Mouse (Mus musculus) A20 (cell line): ENCODE measurements around the gene Psrc1.

Experiments
- DNase-seq: peaks from one replicate; pipeline ENCODE4 v3.0.0-alpha.2; 2011; ENCODE audit warnings: low read depth, low spot score

Psrc1 gene

DNA sequence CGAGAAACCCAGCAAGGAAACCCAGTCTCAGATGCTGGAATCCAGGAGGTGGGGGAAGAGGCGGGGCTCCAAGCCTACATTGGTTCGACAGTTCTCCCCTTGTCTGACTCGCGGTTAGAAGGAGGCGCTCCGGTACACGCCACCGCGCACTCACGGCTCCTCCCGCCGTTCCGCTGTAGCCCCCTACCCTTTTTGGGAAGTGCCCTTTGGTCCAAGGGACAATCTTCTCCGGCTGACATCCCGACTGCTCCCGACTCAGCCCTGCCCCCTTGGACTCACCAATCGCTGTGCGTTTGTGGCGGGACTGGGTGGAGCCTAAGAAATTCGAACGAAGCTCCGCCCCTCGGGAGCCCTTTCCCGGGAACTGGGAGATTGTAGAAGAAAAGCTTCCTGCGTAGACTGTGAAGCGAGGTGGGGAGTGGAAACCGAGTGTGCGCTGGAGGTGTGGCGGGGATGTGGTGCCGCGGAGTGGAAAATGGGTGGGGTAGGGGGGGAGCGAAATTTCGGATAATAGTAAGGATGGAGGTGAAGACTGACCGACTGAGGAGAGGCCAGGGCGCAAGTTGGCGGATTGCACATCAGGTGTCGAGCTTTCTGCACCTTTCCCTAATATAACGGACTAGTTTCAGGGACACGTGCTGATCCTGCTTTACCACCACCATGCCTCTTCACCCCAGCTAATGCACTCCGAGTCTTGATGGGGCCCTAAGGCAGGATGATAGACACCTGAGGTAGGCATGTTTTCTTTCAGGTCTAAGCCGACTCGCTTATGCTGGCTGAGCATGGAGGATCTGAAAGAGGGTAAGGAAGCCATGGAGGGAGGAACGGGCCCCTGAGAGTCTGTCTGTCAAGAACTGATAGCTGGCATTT is at the start of gene Psrc1:
Psrc1 (plus strand) TSS at position 355 of the 870 bp plus-strand sequence.
- DNase-seq = peak; percentile 74

DNA sequence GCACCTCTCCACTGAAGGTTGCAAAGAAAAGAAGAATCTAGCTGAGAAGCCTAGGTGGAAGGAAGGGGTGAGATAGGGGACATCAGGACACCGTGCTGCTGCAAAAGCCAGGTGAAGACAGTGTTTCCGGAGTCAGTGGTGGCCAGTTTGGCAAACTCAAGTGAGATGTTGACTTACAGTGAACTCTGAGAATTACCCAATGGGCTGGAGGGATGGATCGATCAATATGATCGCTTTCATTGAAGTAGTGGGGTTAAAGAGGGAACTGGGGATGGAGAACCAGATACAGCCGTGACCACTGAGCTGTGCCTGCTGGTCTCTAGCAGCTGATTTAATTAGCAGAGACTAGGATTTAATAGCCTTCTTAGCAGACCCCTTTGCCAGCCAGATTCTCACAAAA is 46.8 kb upstream of the Psrc1 start:
- DNase-seq = no peak

DNA sequence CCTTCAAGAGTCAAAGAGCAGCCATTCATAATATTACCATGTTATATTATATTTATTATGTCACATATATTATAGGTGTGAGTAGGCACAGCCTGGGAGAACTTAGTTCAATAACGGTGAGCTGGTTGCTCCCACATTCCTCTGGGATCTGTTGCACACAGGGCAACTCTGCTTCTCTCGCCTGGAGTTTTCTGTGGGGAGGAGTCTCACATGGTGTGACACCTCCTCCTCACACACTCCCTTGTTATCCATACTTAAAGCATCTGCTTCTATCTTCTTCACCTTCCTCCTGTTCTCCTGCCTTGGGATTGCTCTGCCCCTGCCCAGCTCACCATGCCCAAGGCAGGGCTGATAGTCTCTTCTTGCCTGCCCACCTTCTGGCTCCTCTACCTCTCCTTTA is 42.6 kb upstream of the Psrc1 start:
- DNase-seq = no peak

DNA sequence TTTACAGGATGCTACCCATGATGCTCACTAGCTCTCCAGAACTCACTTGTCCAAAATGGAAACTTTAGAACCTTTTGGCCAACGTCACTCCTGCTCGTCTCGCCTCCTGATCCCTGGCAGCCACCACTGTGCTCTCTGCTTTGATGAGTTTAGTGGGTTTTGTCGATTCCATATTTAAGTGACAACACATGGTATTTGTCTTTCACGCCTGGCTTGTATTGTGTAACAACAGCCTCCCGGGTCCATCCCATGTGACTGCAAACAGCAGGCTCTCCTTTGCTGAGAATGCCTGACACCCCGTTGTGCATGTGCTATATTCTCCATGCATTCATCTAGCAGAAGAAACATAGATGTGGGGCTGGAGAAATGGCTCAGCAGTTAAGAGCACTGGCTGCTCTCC is 41.5 kb upstream of the Psrc1 start:
- no peak for DNase-seq

DNA sequence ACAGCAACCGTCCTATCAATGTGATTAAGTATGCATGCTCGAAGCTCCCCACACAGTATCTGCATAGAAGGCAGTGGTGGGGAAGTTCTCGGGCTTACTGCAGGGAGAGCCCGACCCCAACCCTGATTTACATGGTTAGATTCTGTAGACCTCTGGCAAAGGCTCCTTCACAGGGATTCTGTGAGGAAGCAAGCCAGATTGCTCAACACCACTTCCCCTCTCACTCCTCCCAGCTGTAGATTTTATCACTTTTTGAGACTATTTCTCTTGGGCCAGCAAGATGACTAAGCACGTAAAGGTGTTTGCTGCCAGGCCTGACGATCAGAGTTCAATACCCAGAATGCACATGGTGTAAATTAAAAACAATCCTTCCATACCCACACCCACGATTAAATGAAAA is 37.8 kb upstream of the Psrc1 start:
- no peak for DNase-seq

DNA sequence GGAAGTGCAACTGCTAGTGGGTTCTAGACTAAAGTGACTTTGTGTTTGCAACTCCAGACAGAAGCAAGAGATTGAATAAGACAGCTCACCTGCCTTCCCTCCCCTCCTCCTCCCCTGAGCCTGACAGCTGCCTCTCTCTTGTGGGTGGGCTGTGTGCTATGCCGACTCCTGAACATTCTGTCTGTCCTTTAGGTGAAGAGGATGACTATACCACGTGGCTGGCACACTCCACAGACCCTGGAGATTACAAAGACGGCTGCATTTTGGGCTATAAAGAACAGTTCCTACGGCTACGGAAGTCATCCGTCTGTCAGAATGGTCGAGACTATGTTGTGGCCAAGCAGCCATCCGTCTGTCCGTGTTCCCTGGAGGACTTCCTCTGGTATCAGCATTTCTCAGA is 35.3 kb upstream of the Psrc1 start:
- peak; percentile 68 for DNase-seq

DNA sequence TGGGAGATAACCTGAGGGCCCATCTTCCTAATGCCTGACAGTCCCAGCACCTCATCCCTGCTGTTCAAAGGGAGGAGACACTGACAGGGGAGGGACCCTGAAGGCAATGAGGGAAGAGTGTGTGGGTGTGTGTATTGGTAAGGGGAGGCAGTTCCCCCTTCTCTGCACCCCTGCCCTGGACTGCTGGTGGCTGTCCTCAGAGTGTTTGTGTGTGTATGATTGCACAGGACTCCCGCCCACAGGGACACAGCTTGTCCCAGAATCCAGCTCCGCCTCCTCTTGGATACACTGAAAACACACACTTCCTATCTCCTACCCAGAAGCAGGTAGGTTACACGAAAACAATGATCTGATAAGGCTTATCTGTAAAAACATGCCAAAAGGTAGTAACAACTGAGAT is 28.4 kb upstream of the Psrc1 start:
- no peak for DNase-seq

DNA sequence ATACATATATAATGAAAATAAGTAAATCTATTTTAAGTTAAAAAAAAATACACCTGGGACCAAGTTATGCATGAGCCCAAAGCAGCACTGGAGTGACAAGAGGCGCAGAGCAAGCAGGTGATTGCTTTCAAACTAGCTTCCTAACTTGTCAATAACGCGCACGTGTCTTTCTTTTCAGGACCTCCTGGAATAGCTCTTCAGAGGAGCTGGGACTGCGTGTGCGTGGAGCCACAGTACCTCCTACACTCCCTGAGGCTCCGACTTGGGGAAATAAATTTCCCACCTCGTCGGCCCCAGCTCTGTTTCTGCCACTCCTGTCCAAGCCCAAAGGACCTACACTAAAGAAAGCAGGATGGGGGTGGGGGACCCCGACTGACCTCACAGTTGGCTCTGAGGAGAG is 26.6 kb upstream of the Psrc1 start:
- no peak for DNase-seq

DNA sequence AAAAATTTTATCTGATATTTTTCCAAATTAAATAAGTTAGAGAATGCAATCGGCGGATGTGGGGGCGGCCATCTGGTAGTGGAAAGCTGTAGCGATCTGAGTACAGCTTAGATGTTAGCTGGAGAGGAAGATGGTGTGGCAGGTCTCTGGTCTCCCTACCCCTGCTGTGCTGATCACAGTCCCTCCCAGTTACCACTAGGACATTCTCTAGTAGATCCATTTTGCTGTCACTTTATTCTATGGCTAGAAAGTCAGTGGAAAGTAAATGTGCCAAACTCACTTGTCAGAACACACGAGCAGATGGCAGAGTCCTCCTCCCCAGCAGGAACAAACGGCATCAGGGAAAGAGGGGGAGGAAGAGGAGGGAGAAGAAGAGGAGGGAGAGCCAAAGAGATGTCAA is 25.2 kb upstream of the Psrc1 start:
- DNase-seq = no peak

DNA sequence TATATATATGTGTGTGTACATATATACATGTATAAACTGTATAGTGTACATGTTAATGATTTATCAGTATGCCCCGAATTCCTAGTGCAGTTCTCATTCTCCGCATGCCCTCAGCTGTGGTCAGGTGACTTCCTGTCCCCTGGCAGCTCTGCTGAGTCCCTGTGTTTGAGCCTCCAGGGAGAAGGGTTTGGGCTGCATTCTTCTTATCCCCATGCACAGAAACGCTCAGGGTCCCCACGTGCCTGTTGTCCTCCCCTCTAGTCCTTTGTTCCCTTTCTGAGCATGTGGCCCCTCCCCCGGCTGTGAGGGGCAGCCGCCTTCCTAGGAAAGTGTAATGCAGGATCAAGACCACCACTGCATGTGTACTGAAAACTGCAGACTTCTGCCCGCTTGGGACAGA is 22.7 kb upstream of the Psrc1 start:
- no peak for DNase-seq

DNA sequence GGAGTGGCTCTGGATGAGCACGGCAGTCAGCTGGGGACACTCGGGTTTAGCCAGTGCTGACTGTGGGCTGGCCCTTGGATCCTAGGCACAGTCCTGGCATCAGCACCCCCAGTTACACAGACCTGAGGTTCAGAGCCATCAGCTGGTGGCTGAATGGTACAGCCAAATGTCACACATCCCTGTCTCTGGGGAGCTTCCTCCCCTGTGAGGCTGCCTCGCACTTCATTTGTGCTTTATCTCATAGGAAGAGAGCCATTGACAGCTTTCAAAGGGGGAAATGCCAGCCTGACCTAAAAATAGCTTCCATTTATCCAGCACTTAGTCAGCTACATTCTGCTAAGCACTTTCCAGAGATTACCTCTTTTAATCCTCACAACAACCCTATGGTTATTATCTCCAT is 20.0 kb upstream of the Psrc1 start:
- no peak for DNase-seq

DNA sequence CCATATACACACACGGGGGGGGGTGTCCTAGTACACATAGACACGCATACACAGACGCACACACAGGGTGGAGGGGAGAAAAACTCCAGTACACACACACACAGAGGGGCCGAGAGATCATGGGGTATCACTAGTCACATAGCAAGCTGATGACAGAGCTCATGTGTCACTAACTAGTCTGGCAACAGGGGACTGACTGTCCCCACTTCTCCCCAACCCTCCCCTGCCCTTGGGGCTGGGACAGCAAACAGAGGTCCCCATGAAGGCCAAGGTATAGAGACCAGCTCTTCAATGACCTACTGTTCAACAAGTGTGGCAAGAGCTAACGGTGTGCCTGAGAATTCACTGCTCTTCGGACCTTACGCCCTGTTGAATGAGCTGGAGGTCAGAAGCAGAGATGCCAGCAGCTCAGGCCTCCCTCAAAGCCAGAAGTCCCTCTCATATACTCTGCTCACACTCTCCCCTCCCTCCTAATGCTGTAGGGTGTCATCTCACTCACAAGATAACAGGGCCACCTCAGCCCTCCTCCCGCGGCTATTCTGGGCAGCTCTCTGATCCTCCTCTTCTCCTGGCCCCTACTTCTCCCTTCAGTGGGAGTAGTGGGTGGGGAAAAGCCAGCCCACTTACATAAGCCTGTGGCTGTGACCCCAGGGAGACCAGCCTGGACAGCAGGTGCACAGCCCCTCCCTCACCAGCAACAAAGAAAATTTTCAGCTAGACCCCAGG is 19.2 kb upstream of the Psrc1 start, which contains the start of gene Mybphl:
Mybphl (plus strand) TSS at position 642 of the 726 bp plus-strand sequence.
- no peak for DNase-seq

DNA sequence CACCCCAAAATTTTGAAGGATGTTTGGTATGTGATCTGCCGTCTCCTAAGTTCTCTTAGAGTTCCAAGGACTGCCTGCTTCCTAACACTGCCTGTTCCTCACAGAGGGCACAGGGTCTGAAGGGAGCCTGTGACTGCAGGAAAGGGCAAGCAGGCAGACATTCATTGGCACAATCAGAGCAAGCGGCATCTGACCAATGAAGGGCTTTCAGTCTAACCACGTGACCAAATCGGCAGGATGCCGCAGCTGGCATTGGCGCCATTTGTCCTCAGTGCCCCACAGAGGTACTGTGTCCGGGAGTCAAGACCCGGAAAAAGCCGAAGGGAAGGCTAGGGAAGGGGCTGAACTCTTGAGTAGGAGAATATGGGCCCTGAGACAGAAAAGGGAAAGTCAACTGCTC is 16.5 kb upstream of the Psrc1 start:
- DNase-seq = no peak

DNA sequence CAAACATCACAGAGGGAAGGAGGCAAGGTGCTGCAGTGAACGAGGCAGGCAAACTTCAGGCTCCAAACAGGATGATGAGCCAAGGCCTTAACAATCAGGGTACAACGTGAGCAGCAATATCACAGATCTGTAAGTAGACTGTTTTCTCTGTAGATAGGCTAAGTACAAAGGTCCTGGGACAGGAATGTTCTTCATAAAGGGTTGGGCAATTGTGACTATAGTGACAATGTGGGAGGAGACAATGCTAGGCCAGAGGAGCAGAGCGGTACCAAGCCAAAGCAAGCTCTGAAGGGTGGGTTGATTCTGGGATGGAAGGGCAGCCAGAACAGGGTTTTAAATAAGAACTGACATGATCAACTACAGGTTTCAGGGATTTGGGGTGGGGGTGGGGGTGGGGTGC is 15.8 kb upstream of the Psrc1 start:
- no peak for DNase-seq

DNA sequence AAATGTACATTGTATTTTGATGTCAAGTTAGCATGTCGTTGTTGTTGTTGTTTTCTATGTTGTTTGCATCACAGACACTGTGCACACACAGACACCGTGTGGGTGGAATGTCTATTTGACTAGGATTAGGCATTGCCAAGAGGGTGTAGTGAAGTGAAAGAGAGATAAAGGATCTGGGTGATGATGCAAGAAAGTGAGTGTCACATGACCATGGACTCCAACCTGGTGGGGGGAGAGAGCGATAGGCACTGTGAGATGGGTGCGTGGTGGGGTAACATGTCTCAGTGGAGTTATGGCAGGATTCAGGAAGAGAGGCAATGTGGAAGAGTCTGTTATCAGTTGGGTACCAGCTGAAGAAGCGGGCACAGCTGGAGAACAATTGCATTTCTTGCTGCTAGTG is 14.9 kb upstream of the Psrc1 start:
- no peak for DNase-seq

DNA sequence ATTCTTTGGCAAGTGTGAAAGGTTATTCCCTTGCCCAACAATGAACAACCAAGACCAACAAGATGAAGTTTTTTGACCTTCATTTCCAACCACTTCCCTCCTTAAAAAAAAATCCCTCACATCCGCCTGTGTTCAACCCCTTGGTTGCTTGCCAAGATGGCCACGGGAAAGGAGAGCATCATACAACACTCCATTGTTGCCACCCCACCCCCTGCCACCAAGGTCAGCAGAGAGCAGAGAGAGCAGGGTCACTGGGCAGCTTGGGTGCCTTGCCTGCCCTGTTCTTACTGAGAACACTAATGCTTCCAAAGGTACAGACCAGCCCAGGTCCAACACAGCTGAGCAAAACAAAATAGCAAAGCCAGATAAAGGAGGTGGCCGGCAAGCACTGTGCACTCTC is 11.4 kb upstream of the Psrc1 start:
- no peak for DNase-seq

DNA sequence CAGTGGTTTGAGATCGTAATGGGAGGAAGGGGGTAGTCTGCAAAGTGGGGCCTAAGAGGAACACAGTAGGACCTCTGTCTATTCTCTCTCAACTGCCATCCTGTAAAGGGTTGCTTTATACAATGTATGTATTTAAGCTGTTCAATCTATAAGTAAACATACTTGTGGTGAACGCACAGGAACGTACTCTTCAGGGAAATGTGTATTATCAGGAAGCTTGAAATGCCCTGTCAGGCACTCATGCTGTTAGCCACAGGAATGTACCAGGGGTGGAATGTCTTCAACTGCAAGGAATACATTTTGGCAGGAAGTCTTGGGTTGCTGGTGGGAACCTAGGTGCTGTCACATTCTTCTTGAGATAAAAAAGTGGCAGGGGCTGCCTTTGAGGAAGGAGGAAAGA is 10.9 kb upstream of the Psrc1 start:
- no peak for DNase-seq

DNA sequence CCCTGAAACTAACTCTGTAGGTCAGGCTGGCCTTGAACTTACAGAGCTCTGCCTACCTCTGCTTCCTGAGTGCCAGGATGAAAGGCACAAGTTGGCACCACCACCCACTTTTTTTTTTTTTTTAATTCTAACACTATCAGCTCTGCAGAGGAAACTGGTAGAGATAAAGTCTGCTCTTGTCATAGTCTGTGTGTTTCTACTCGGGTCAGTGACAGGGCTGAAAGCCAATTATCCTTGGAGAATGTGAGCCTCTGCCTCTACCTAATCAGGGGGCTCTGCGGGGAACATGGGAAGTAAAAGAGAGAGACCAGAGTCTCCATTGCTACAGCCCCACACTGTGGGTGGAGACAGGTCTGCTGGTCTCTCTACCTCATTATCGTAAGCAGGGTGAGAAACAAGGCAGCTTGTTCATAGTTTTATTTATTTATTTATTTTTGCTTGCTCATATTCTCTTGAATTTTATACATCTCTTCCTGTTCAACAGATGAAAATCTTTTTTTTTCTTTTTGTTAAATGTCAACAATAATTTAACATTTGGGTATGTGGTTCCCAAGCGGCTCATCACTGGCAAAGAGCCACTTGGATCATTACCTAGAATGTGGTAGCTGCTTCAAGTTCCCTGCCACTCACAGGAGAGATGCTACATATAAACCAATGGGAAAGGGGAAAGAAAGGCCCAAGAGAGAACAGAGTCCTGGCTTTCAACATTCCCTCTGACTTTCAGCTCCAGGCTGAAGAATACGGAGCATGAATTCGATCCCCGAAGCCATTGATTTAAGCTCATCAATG is 4.6 kb upstream of the Psrc1 start:
- DNase-seq = no peak

DNA sequence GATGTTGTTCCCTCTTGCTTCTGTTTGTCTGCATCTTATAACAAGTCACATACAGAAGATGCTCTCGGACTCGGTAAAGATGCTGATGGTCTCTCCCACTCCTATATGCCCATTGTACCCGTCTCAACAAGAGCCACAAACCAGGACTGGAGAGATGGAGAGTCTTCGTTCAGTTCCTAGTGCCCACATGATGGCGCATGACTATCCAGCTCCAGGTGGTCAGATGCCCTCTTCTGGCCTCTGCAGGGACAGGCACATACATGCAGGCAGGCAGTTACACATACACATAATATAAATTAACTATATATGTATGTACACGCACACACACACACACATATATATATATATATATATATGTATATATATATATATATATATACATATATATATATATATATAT is 2.9 kb upstream of the Psrc1 start:
- peak; percentile 69 for DNase-seq

DNA sequence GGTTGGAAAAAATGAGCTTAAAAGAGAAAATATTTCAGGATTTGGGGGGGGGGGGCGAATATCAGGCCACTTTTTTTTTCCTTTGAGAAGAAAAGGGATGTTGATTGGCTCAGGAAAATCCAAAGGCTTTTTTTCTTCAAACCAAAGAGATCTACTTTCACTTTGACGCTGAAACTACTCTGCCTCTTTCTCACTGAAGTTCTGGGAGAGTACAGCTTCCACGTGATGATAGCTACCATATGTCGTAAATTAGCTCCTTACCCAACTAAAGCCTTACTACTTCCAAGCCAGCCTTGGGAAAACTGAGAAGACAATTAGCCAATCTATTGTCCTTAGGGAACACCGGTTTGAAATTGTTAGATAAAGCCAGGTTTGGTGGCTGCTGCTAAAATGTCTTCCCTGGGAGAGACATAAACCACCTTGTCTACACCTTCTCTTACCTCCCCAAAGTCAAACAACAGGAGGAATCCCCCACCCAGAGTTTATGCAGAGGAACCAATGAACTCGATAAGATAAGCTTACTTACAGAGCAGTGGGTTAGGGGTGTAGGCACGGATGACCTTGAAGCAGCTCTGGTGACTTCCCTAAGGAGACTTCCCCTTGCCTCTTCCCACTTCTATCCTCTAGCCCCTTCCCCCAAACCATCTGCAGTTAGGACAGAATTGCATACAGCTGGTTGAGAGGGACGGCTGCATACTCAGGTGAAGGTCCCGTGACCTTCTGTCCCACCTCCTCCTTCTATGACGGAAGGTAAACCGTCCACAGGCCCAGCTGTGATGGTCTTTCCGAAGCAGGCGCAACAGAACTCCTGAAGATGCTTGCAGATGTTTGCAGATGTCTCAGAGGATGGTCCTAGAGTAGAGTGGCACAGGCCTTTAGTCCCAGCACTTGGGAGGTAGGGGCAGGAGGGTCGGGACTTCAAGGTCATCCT is 1.4 kb upstream of the Psrc1 start:
- peak; percentile 59 for DNase-seq

DNA sequence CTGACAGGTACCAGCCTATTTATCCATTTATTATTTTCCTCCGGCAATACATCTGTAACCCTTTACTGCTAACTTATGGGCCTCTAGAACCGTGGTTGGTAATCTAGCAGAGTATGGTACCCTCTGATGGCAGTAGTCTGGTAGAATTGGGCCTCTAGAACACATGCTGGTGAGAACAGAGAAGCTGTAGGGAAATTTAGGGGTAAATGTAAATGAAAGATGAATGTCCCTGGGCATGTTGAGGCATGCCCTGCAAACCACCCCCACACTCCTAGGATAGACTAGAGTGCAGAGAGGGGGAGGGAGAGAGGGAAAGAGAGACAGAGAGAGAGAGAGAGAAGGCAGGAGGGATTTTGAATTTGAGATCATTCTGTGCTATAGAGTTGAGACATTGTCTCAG is 786 bp downstream of the Psrc1 start:
- DNase-seq = no peak
